Mouse (Mus musculus): ENCODE measurements around the gene Syncrip. TPM values are rescaled to one million over a fixed set of nuclear protein-coding genes. Genes with fewer than 3 reads are reported as not detected.

The Syncrip gene
- polyA plus RNA-seq, 1 experiment from 2014 or later: 67.1 TPM

GRCm38 (mm10) chr9:88404515-88404914 lies 77.9 kb downstream of the Syncrip start:
- Histone ChIP-seq H3K36me3 (ENCODE audit: control insufficient read depth, insufficient read depth, low read length) (peaks cover 19% of the 10 kb centered on the region), H3K9me3 (ENCODE audit: control insufficient read depth, low read length) (no peaks in the 10 kb centered on the region), H3K27ac (ENCODE audit: low read depth, low read length) (no peak overlapping the region), H3K4me3 (ENCODE audit: low read length) (no peak overlapping the region), H3K9ac (ENCODE audit: low read depth, low read length) (no peak overlapping the region), H3K27me3 (replicated peaks; ENCODE audit: control insufficient read depth, insufficient read depth, low read length) (no peaks in the 10 kb centered on the region), H3K4me1 (ENCODE audit: control insufficient read depth, insufficient read depth, low read depth, low read length) (no peaks in the 10 kb centered on the region), H3K4me2 (ENCODE audit: low read length) (no peak overlapping the region)
- ATAC-seq: no peak
- 87% methylated on average over 6 of the region's 6 CpGs for WGBS

DNA sequence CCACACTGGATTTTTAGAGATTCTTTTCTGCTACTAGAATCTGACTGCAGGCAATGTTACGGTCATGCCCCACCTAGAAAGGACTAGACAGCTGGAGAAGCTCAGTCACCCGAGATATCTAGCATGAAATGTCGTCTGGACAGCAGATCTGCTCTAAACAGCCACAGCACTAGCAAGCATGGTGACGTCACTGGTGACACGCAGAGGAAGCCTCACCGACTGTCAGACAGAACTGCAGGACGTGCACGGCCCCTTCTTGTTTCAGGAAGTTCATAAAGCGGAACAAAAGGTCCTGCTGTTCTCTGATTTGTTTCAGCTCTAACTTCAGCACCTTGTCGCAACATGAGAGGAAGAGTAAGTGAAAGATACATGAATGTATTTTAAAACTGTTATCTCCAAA lies 78.3 kb downstream of the Syncrip start:
- Histone ChIP-seq H3K9ac (ENCODE audit: low read depth, low read length) (no peak overlapping the region), H3K36me3 (ENCODE audit: control insufficient read depth, insufficient read depth, low read length) (peaks cover 15% of the 10 kb centered on the region), H3K27me3 (replicated peaks; ENCODE audit: control insufficient read depth, insufficient read depth, low read length) (no peaks in the 10 kb centered on the region), H3K4me2 (ENCODE audit: low read length) (no peak overlapping the region), H3K9me3 (ENCODE audit: control insufficient read depth, low read length) (no peaks in the 10 kb centered on the region), H3K4me1 (ENCODE audit: control insufficient read depth, insufficient read depth, low read depth, low read length) (no peaks in the 10 kb centered on the region), H3K27ac (ENCODE audit: low read depth, low read length) (no peak overlapping the region), H3K4me3 (ENCODE audit: low read length) (no peak overlapping the region)
- WGBS: 55% methylated on average over 10 of the region's 10 CpGs
- ATAC-seq: no peak

DNA sequence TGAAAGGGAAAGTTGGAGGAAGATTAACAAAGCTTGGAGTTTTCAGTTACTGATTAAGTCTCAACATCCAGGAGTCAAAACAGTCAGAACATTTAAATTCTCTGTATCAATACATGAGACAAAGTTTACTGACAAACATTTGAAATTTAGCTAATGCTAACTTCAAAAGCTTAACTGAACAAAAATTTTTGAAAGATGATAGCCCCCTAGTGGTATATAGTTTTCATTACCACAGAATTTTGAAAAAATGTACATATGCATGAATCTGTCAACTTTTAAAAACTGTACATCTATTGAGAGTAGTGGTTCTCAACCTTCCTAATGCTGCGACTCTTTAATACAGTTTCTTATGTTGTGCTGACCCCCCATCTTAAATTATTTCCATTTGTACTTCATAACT lies 83.9 kb downstream of the Syncrip start:
- no peak overlapping the region for H3K9ac ChIP-seq (ENCODE audit: low read depth, low read length)
- H3K4me2 ChIP-seq (ENCODE audit: low read length): no peak overlapping the region
- no peak overlapping the region for H3K27ac ChIP-seq (ENCODE audit: low read depth, low read length)
- peaks cover 22% of the 10 kb centered on the region for H3K36me3 ChIP-seq (ENCODE audit: control insufficient read depth, insufficient read depth, low read length)
- H3K4me1 ChIP-seq (ENCODE audit: control insufficient read depth, insufficient read depth, low read depth, low read length): no peaks in the 10 kb centered on the region
- ATAC-seq: no peak
- 89% methylated on average over 1 of the region's 1 CpGs for WGBS
- no peaks in the 10 kb centered on the region for H3K9me3 ChIP-seq (ENCODE audit: control insufficient read depth, low read length)
- no peak overlapping the region for H3K4me3 ChIP-seq (ENCODE audit: low read length)
- no peaks in the 10 kb centered on the region for H3K27me3 ChIP-seq (replicated peaks; ENCODE audit: control insufficient read depth, insufficient read depth, low read length)

Other genes with a start within 250 kb of the Syncrip start
- 1.3 and 2.1 TPM in 2 replicates for gene Nt5e, start 155.4 kb downstream of the Syncrip start, polyA plus RNA-seq (2015; fragmentation: Nextera tagmentation; extraction: Ambion mirVana)
- gene Snx14, start 43.6 kb downstream of the Syncrip start, polyA plus RNA-seq (2015; fragmentation: Nextera tagmentation; extraction: Ambion mirVana): 39.7 and 41.1 TPM in 2 replicates
- 0.70 and 1.2 TPM in 2 replicates for gene Gm20537, start 26.0 kb downstream of the Syncrip start, polyA plus RNA-seq (2015; fragmentation: Nextera tagmentation; extraction: Ambion mirVana)
- gene Zfp949, start 65.4 kb upstream of the Syncrip start, polyA plus RNA-seq (2015; fragmentation: Nextera tagmentation; extraction: Ambion mirVana): 21.4 TPM in 2 replicates
- gene Trim43a, start 98.3 kb upstream of the Syncrip start, polyA plus RNA-seq (2015; fragmentation: Nextera tagmentation; extraction: Ambion mirVana): 0.19 and 0.21 TPM in 2 replicates
- gene Mthfsl, start 237.7 kb upstream of the Syncrip start, polyA plus RNA-seq (2015; fragmentation: Nextera tagmentation; extraction: Ambion mirVana): 36.8 TPM in 2 replicates
- 0.19 TPM in 1 of 2 replicates, not detected in the other for gene Bcl2a1d, start 249.3 kb upstream of the Syncrip start, polyA plus RNA-seq (2015; fragmentation: Nextera tagmentation; extraction: Ambion mirVana)